Mouse (Mus musculus) brain, embryonic 14.5 days (tissue): ENCODE measurements around the gene Pglyrp1. TPM values are rescaled to one million over a fixed set of nuclear protein-coding genes. Genes with fewer than 3 reads are reported as not detected.

Experiments
- DNase-seq: peaks from one replicate; pipeline ENCODE4 v3.0.0-alpha.2; 2011; ENCODE audit warnings: low read depth
- CTCF ChIP-seq: fragments of 200-500 bp; IDR thresholded peaks from 2 replicates; pipeline ENCODE4 v1.5.1; 2012; ENCODE audit warnings: inconsistent platforms, mild to moderate bottlenecking, moderate library complexity, borderline replicate concordance; ENCODE audit not compliant: insufficient read depth, insufficient read length; ENCODE audit errors: extremely low read depth
- POLR2A ChIP-seq: fragments of 200-500 bp; IDR thresholded peaks from 2 replicates; pipeline ENCODE4 v1.6.1; 2012; ENCODE audit warnings: mild to moderate bottlenecking, inconsistent platforms, borderline replicate concordance; ENCODE audit not compliant: poor library complexity, insufficient read depth, insufficient read length, severe bottlenecking; ENCODE audit errors: extremely low read depth
- polyA plus RNA-seq: library from polyadenylated mRNA; depleted of rRNA; stranded (reverse); fragments of >200 nt; gene quantifications from 2 replicates; pipeline ENCODE4 v1.2.3, GENCODE M21; 2012

The Pglyrp1 gene
- polyA plus RNA-seq, 1 experiment, result 8.3 TPM

- TF ChIP-seq POLR2A, result no peak
- no peak for TF ChIP-seq CTCF
- no peak for DNase-seq
Observed at GRCm38 (mm10) chr7:18858310-18858916, 12.7 kb upstream of the Pglyrp1 start.

- no peak for DNase-seq
- TF ChIP-seq POLR2A, result no peak
- TF ChIP-seq CTCF, result no peak
Observed at GRCm38 (mm10) chr7:18862801-18863200, 8.3 kb upstream of the Pglyrp1 start.

GRCm38 (mm10) chr7:18868491-18868890 lies 2.6 kb upstream of the Pglyrp1 start:
- TF ChIP-seq CTCF (peak; percentile 28; the same call in 1 of the 2 replicates), POLR2A (no peak)
- no peak for DNase-seq

- no peak for TF ChIP-seq CTCF
- TF ChIP-seq POLR2A, result no peak
- peak; percentile 55 for DNase-seq
Observed at GRCm38 (mm10) chr7:18872014-18872802, 1.1 kb downstream of the Pglyrp1 start.

GRCm38 (mm10) chr7:18872816-18873215 lies 1.7 kb downstream of the Pglyrp1 start:
- TF ChIP-seq CTCF (0 out of 2 replicates have a peak, but pooled peaks have one; percentile 3), POLR2A (no peak)
- DNase-seq, result peak; percentile 22

- TF ChIP-seq CTCF, result peak; percentile 97
- TF ChIP-seq POLR2A, result no peak
- peak; percentile 90 for DNase-seq
Observed at GRCm38 (mm10) chr7:18873253-18873652, 2.1 kb downstream of the Pglyrp1 start.

- TF ChIP-seq CTCF (no peak), POLR2A (no peak)
- DNase-seq, result no peak
Observed at GRCm38 (mm10) chr7:18875372-18875771, 4.2 kb downstream of the Pglyrp1 start.

- DNase-seq, result no peak
- TF ChIP-seq CTCF (no peak), POLR2A (no peak)
Observed at GRCm38 (mm10) chr7:18878691-18879090, 7.6 kb downstream of the Pglyrp1 start.

GRCm38 (mm10) chr7:18883991-18884744 lies 13.0 kb downstream of the Pglyrp1 start:
- DNase-seq, result no peak
- no peak for TF ChIP-seq CTCF

- TF ChIP-seq CTCF (no peak), POLR2A (no peak)
- DNase-seq, result no peak
Observed at GRCm38 (mm10) chr7:18884745-18885422, 13.8 kb downstream of the Pglyrp1 start.

- TF ChIP-seq POLR2A (no peak), CTCF (no peak)
- DNase-seq, result no peak
Observed at GRCm38 (mm10) chr7:18886963-18887362, 15.8 kb downstream of the Pglyrp1 start.
